Mouse (Mus musculus) C2C12 (cell line): ENCODE results near the gene Baz2b.

Experiments
- CTCF ChIP-seq: IDR thresholded peaks from one replicate; pipeline ENCODE4 v1.5.1; 2011; ENCODE audit not compliant: control insufficient read depth, insufficient read depth, insufficient read length
- MYOD1 ChIP-seq: IDR thresholded peaks from one replicate; pipeline ENCODE4 v1.6.1; 2011; ENCODE audit warnings: low read depth; ENCODE audit not compliant: control insufficient read depth, insufficient read length

DNA sequence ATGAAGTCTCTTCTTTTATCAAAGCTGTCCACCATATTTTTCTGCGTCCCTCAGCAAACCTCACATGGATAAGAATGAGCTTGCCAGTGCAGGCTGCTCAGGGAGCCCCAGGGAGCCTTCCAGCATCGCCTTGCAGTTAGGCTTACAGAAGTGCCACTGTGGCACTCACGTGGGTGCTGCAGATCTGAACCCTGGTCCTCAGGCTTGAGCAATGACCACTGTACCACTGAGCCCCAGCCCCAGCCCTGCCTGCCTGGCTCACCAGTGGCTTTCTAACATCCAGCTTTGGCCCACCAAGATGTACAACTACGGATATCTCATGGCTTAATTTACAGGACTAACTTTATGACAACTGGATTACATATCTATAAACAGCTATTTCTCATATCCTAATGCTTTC, 311.0 kb downstream of the Baz2b start:
- no peak for TF ChIP-seq CTCF
- no peak for TF ChIP-seq MYOD1
